Mouse (Mus musculus) midbrain, embryonic 10.5 days (tissue): Measurements from ENCODE around the gene Gm44502. TPM values are rescaled to one million over a fixed set of nuclear protein-coding genes. Genes with fewer than 3 reads are reported as not detected.

Experiments
- polyA plus RNA-seq: library from polyadenylated mRNA; unstranded; fragments of >200 nt; fragmentation: Nextera tagmentation; extraction: Ambion mirVana; gene quantifications from 2 replicates; pipeline ENCODE4 v1.2.1, GENCODE M21; 2016

The Gm44502 gene
- polyA plus RNA-seq, 1 experiment from 2014 or later: not detected

Other genes with a start within 250 kb of the Gm44502 start
- gene Plxnb2, start 248.9 kb downstream of the Gm44502 start, polyA plus RNA-seq: 130 and 144 TPM in 2 replicates
- gene Dennd6b, start 233.2 kb downstream of the Gm44502 start, polyA plus RNA-seq: 27.7 and 37.3 TPM in 2 replicates
- gene Ppp6r2, start 218.1 kb downstream of the Gm44502 start, polyA plus RNA-seq: 25.4 and 41.8 TPM in 2 replicates
- 78.3 and 93.5 TPM in 2 replicates for gene Sbf1, start 114.4 kb downstream of the Gm44502 start, polyA plus RNA-seq
- 0.20 and 0.21 TPM in 2 replicates for gene Adm2, start 107.0 kb downstream of the Gm44502 start, polyA plus RNA-seq
- not detected in 2 replicates for gene Miox, start 95.3 kb downstream of the Gm44502 start, polyA plus RNA-seq
- gene Lmf2, start 74.0 kb downstream of the Gm44502 start, polyA plus RNA-seq: 53.7 and 56.2 TPM in 2 replicates
- gene Ncaph2, start 74.0 kb downstream of the Gm44502 start, polyA plus RNA-seq: 191 and 197 TPM in 2 replicates
- 6.4 and 7.1 TPM in 2 replicates for gene Sco2, start 55.9 kb downstream of the Gm44502 start, polyA plus RNA-seq
- 1.5 and 1.6 TPM in 2 replicates for gene Tymp, start 52.7 kb downstream of the Gm44502 start, polyA plus RNA-seq
- 0.11 and 0.99 TPM in 2 replicates for gene Odf3b, start 50.4 kb downstream of the Gm44502 start, polyA plus RNA-seq
- not detected in 2 replicates for gene Klhdc7b, start 44.8 kb downstream of the Gm44502 start, polyA plus RNA-seq
- not detected in 2 replicates for gene Syce3, start 19.2 kb downstream of the Gm44502 start, polyA plus RNA-seq
- 0.83 and 0.97 TPM in 2 replicates for gene Cpt1b, start 3.8 kb downstream of the Gm44502 start, polyA plus RNA-seq
- gene C730034F03Rik, start 107 bp downstream of the Gm44502 start, polyA plus RNA-seq: 4.7 and 5.4 TPM in 2 replicates
- gene Chkb, start 212 bp upstream of the Gm44502 start, polyA plus RNA-seq: 44.1 and 53.4 TPM in 2 replicates
- gene Mapk8ip2, start 24.2 kb upstream of the Gm44502 start, polyA plus RNA-seq: 26.4 and 38.3 TPM in 2 replicates
- gene Arsa, start 47.7 kb upstream of the Gm44502 start, polyA plus RNA-seq: 13.5 and 14.0 TPM in 2 replicates
- 2.1 and 2.6 TPM in 2 replicates for gene Shank3, start 69.9 kb upstream of the Gm44502 start, polyA plus RNA-seq
- 0.10 and 0.47 TPM in 2 replicates for gene Acr, start 138.6 kb upstream of the Gm44502 start, polyA plus RNA-seq
- 80.1 and 80.7 TPM in 2 replicates for gene Rabl2, start 162.2 kb upstream of the Gm44502 start, polyA plus RNA-seq